Mouse (Mus musculus): ENCODE results near the gene Rnf114. TPM values are rescaled to one million over a fixed set of nuclear protein-coding genes. Genes with fewer than 3 reads are reported as not detected.

Rnf114 gene
- total and polyA plus RNA-seq, 2 experiments from 2014 or later = 63.6 to 102 TPM

DNA sequence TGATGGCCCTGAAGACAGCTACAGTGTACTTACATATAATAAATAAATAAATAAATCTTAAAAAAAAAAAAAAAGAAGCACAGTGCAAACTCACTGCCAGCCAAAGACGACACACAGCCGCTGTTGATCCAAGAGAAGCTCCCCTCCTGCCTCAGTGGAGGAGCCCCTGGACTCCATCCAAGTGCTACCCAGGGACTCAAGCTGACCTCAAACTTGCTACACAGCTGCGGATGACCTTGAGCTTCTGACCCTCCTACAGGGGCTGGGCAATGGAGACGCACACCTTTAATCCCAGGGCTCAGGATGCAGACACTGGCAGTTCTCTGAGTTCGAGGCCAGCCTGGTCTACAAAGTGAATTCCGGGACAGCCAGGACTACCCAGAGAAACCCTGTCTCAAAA, 4.5 kb upstream of the Rnf114 start:
- H3K27me3 ChIP-seq (ENCODE audit: control insufficient read depth, insufficient read depth, low read length) = no peaks in the 10 kb centered on the region
- no peak overlapping the region for H3K4me2 ChIP-seq (ENCODE audit: low read depth, low read length)
- H3K4me1 ChIP-seq (ENCODE audit: control insufficient read depth, insufficient read depth) = peaks cover 30% of the 10 kb centered on the region
- H3K9ac ChIP-seq (replicated peaks; ENCODE audit: low read depth, low read length) = no peak overlapping the region
- 73% methylated on average over 6 of the region's 6 CpGs for WGBS
- H3K9me3 ChIP-seq (replicated peaks; ENCODE audit: control insufficient read depth, low read length) = no peaks in the 10 kb centered on the region
- H3K36me3 ChIP-seq (replicated peaks; ENCODE audit: control insufficient read depth, insufficient read depth, low read length) = peaks cover 23% of the 10 kb centered on the region
- DNase-seq (ENCODE audit: low spot score) (no peak), ATAC-seq (ENCODE audit: insufficient read depth, low read depth) (no peak)
- H3K4me3 ChIP-seq (ENCODE audit: low read depth, low read length) = no peak overlapping the region
- H3K27ac ChIP-seq (ENCODE audit: low read depth) = no peak overlapping the region
- no peak for TF ChIP-seq EP300 (IDR thresholded peaks at IDR 0.05; ENCODE audit: low read depth)
- TF ChIP-seq CTCF (IDR thresholded peaks at IDR 0.05; ENCODE audit: low read depth) = no peak

DNA sequence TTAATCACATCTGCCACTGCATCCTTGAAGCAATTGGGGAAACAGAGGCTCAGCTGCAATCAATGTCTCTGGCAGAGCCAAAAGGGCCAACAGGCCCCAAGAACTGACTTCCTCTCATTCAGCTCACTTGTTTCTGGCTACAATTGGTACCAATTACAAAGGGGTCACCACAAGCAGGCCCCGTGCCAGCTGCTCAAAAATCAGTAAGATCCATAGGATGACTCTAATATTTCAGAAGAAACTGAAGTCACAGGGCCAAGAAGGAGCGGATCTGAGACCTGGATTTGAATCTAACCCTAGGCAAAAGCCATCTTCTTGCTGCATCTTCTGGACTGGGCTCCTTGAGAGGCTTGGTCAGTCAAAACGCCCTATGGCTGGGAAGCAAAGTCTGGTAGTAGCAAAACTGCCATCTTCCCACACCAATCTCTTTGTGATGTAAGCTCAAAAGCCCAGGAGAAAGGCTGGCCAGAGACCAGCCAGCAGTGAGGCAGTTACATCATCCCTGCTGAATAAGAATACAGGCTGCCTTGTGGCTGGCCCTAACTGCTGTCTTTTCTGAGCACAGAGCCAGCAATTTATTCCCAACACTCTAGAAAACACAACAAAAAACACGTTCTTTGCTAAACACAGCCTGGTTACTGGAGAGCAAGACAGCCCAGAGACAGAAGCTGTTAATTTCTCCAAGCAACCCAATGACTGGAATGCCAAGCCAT, 1.5 kb upstream of the Rnf114 start:
- H3K4me2 ChIP-seq (ENCODE audit: low read depth, low read length) = peak overlapping the region; percentile 94
- no peaks in the 10 kb centered on the region for H3K36me3 ChIP-seq (replicated peaks; ENCODE audit: control insufficient read depth, insufficient read depth, low read length)
- peak overlapping the region; percentile 99; the same call in 1 of the 2 replicates for H3K9ac ChIP-seq (replicated peaks; ENCODE audit: low read depth, low read length)
- TF ChIP-seq CTCF (IDR thresholded peaks at IDR 0.05; ENCODE audit: low read depth) (no peak), EP300 (IDR thresholded peaks at IDR 0.05; ENCODE audit: low read depth) (no peak)
- no peaks in the 10 kb centered on the region for H3K27me3 ChIP-seq (ENCODE audit: control insufficient read depth, insufficient read depth, low read length)
- H3K9me3 ChIP-seq (replicated peaks; ENCODE audit: control insufficient read depth, low read length) = no peaks in the 10 kb centered on the region
- DNase-seq (ENCODE audit: low spot score) = no peak
- peaks cover 24% of the 10 kb centered on the region for H3K4me1 ChIP-seq (ENCODE audit: control insufficient read depth, insufficient read depth)
- peak overlapping the region; percentile 2; the same call in 1 of the 2 replicates for H3K27ac ChIP-seq (ENCODE audit: low read depth)
- H3K4me3 ChIP-seq (ENCODE audit: low read depth, low read length) = peak overlapping the region; percentile 100
- WGBS = 74% methylated on average over 4 of the region's 4 CpGs
- ATAC-seq (ENCODE audit: insufficient read depth, low read depth) = no peak

- 2% methylated on average over 62 of the region's 63 CpGs for WGBS
These were observed 530 bp downstream of the Rnf114 start, which contains the start of gene Spata2 for GRCm38 (mm10) chr2:167492713-167493636. Spata2 (minus strand) TSS chr2:167492887.

DNA sequence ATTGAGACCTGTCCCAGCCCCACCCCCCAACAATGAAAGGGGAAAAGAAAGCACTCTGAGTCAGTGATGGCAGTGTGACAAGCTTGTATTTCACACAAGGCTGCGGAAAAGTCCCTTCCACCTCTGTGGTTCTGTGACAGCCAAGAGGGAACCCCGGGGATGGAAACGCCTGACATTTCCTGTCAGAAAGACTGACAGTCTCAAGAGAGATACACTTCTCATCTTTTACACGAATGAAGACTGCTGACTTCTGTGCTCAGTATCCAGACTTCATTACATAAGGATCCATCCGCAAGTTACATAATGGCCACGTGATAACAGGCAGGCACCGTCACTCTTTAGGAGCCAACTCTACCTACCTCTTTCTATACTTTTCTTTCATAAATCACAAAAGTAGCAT, 4.0 kb downstream of the Rnf114 start:
- ATAC-seq (ENCODE audit: insufficient read depth, low read depth) = no peak
- peaks cover 9% of the 10 kb centered on the region for H3K4me1 ChIP-seq (ENCODE audit: control insufficient read depth, insufficient read depth)
- WGBS = 80% methylated on average over 7 of the region's 7 CpGs
- no peaks in the 10 kb centered on the region for H3K36me3 ChIP-seq (replicated peaks; ENCODE audit: control insufficient read depth, insufficient read depth, low read length)
- DNase-seq (ENCODE audit: low spot score) = no peak
- no peak overlapping the region for H3K9ac ChIP-seq (replicated peaks; ENCODE audit: low read depth, low read length)
- no peak overlapping the region for H3K4me3 ChIP-seq (ENCODE audit: low read depth, low read length)
- H3K27ac ChIP-seq (ENCODE audit: low read depth) = no peak overlapping the region
- no peak overlapping the region for H3K4me2 ChIP-seq (ENCODE audit: low read depth, low read length)
- TF ChIP-seq CTCF (IDR thresholded peaks at IDR 0.05; ENCODE audit: low read depth) (no peak), EP300 (IDR thresholded peaks at IDR 0.05; ENCODE audit: low read depth) (no peak)
- H3K9me3 ChIP-seq (replicated peaks; ENCODE audit: control insufficient read depth, low read length) = no peaks in the 10 kb centered on the region
- H3K27me3 ChIP-seq (ENCODE audit: control insufficient read depth, insufficient read depth, low read length) = no peaks in the 10 kb centered on the region

More at GRCm38 (mm10) chr2:167492713-167493636, 530 bp downstream of the Rnf114 start, which contains the start of gene Spata2:
- peak within 1 kb of the TSS; percentile 98 for H3K27ac ChIP-seq (ENCODE audit: low read depth)
- H3K27me3 ChIP-seq (ENCODE audit: control insufficient read depth, insufficient read depth, low read length) = no peaks in the 10 kb centered on the region
- H3K4me3 ChIP-seq (ENCODE audit: low read depth, low read length) = peak within 1 kb of the TSS; percentile 100
- TF ChIP-seq CTCF (IDR thresholded peaks at IDR 0.05; ENCODE audit: low read depth) (no peak), EP300 (IDR thresholded peaks at IDR 0.05; ENCODE audit: low read depth) (0 out of 2 replicates have a peak, but pooled peaks have one; percentile 47)
- DNase-seq (ENCODE audit: low spot score) (peak; percentile 92), ATAC-seq (ENCODE audit: insufficient read depth, low read depth) (peak; percentile 82)
- no peaks in the 10 kb centered on the region for H3K9me3 ChIP-seq (replicated peaks; ENCODE audit: control insufficient read depth, low read length)
- H3K4me2 ChIP-seq (ENCODE audit: low read depth, low read length) = peak within 1 kb of the TSS; percentile 94
- H3K9ac ChIP-seq (replicated peaks; ENCODE audit: low read depth, low read length) = peak within 1 kb of the TSS; percentile 99
- peaks cover 15% of the 10 kb centered on the region for H3K4me1 ChIP-seq (ENCODE audit: control insufficient read depth, insufficient read depth)
- no peaks in the 10 kb centered on the region for H3K36me3 ChIP-seq (replicated peaks; ENCODE audit: control insufficient read depth, insufficient read depth, low read length)

DNA sequence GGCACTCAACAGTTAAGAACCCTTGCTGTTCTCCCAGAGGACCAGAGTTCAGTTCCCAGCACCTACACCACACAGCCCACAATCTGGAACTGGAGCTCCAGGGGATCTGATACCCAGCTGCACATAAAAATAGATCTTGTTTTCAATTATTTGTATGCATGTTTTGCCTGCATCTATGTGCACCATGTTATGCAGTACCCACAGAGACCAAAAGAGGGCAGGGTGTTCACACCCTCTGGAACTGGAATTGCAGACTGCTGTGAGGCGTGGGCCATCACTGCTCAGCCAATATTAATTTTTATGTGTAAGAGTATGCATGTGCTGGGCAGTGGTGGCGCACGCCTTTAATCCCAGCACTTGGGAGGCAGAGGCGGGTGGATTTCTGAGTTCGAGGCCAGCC, 4.8 kb downstream of the Rnf114 start:
- Histone ChIP-seq H3K4me2 (ENCODE audit: low read depth, low read length) (no peak overlapping the region), H3K4me1 (ENCODE audit: control insufficient read depth, insufficient read depth) (peaks cover 3% of the 10 kb centered on the region; the same call in 1 of the 2 replicates), H3K9me3 (replicated peaks; ENCODE audit: control insufficient read depth, low read length) (no peaks in the 10 kb centered on the region), H3K9ac (replicated peaks; ENCODE audit: low read depth, low read length) (no peak overlapping the region), H3K27ac (ENCODE audit: low read depth) (no peak overlapping the region), H3K4me3 (ENCODE audit: low read depth, low read length) (no peak overlapping the region), H3K27me3 (ENCODE audit: control insufficient read depth, insufficient read depth, low read length) (no peaks in the 10 kb centered on the region), H3K36me3 (replicated peaks; ENCODE audit: control insufficient read depth, insufficient read depth, low read length) (no peaks in the 10 kb centered on the region)
- DNase-seq (ENCODE audit: low spot score) (peak; percentile 28), ATAC-seq (ENCODE audit: insufficient read depth, low read depth) (no peak)
- WGBS = 87% methylated on average over 5 of the region's 5 CpGs
- TF ChIP-seq CTCF (IDR thresholded peaks at IDR 0.05; ENCODE audit: low read depth) (peak; percentile 72), EP300 (IDR thresholded peaks at IDR 0.05; ENCODE audit: low read depth) (no peak)
